Mouse (Mus musculus) bone marrow macrophage, adult 2 months (primary cell): ENCODE data around the gene Gja5.

Experiments used
- CTCF ChIP-seq: IDR thresholded peaks from 2 replicates; pipeline ENCODE4 v1.5.1; 2012; ENCODE audit warnings: low read depth, mild to moderate bottlenecking, low read length, moderate library complexity
- POLR2A ChIP-seq: IDR thresholded peaks from 2 replicates; pipeline ENCODE4 v1.6.1; 2012; ENCODE audit warnings: mild to moderate bottlenecking, low read depth, low read length, borderline replicate concordance

DNA sequence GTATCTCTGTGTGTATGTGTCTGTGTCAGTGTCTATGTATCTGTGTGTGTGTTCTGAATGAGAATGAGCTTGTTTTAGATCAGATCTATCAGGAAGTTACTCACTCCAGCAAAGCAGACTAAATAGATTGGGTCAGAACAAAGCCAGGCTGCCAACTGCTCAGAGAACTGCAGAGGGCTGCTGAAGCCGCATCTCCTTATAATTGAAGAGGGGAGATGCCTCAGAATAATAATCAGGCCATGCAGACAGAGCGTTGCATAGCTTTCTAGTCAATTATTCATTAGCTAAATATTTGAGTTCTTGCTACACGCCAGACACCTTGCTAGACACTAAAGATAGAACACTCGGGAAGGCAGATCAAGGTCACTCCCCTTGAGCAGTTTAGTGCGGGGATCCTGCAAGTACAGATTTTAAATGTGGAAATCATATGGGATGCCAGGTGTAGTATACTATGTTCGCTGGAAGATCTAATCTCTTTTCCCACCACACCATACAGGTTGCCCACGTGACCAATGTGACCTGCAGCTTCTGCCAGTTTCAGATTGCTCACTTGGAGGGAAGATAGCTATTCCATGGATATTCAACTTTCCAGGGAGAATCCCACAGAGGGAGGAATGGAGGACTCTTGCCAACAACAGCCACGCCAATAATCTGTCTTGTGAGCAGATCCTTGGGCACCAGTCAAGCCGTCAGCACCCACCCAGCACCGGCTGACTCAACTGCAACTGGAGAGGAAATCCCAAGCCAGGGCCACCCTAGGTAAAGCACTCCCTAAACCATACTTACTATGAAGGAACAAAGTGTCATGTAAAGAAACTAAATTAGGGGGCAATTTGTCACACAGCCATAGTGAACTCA, 196.5 kb downstream of the Gja5 start:
- TF ChIP-seq CTCF: no peak
- TF ChIP-seq POLR2A: no peak
